Comparison of ENCODE assay signal across 7 mouse cellular contexts in the genomic region with DNA sequence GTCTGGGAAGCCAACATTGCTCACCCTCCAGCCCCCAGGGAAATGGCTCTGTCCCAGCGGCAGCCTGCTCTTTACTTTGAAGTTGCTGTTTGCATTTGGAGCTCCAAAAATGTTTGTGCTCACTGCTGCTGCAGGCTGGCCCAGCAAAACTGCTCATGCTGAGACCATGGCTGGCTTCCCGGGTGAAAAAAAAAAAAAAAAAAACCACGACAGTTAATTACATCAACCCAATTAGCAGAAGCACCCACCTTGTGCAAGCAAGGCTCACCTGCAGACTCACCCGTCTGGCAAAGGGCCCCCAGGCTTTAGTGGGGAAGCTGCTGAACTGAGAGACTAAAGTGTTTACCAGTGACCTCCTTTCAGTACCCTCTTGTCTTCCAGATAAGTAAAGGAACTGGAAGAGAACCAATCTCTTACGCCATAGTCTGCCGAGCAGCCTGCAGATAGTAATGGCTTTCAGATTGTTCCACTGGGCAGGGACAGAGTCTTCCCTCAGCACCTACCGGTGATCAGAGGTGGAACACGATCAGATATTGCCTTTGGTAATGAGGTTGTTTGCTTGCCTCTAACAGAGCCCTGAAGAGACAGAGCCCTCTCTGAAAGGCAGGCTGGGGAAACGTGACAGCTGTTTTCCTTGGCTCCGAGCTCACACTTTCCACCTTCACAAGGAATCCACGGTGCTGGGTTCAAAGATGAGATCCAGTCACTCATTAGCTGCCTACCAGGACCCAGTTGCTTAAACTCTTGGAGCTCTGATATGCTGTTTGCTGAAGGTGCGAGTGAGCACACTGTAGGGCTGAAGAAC.
DNase-seq lines count a peak whose midpoint lies in the region; ATAC-seq and TF ChIP-seq lines count a peak whose summit lies in the region.

No protein-coding gene starts in this region.

- H3K9me3 ChIP-seq in lung, embryonic 15.5 days = no peaks in the 10 kb centered on the region

- no peak for TF ChIP-seq CTCF in brain, embryonic 14.5 days (IDR thresholded peaks at IDR 0.05; ENCODE audit: borderline replicate concordance, extremely low read depth, insufficient read depth, insufficient read length)

- peak overlapping the region; percentile 35 for H3K4me2 ChIP-seq in lung, embryonic 15.5 days

- 14% methylated on average over 12 of the region's 12 CpGs for WGBS in lung, embryonic 15.5 days

- no peak overlapping the region for H3K4me3 ChIP-seq in lung, embryonic 15.5 days

- H3K27ac ChIP-seq in lung, embryonic 15.5 days = peak overlapping the region; percentile 70

- no peaks in the 10 kb centered on the region for H3K36me3 ChIP-seq in lung, embryonic 15.5 days

- no peak for TF ChIP-seq POLR2A in brain, embryonic 14.5 days (IDR thresholded peaks at IDR 0.05; ENCODE audit: borderline replicate concordance, extremely low read depth, insufficient read depth, insufficient read length, poor library complexity, severe bottlenecking)

- peaks cover 15% of the 10 kb centered on the region for H3K4me1 ChIP-seq in lung, embryonic 15.5 days

- peak; percentile 23 to 49 for DNase-seq in kidney, postnatal 36 days
- DNase-seq in kidney, postnatal 4 days = no peak
- DNase-seq in brain, embryonic 14.5 days (ENCODE audit: low read depth) = peak; percentile 77
- peak; percentile 60 to 67 for DNase-seq in cerebellum, postnatal 14 days
- DNase-seq in MN1 (ENCODE audit: low spot score) = no peak
- no peak for DNase-seq in gastrocnemius, adult 8-10 months (ENCODE audit: low spot score in 2 of 2)

- no peaks in the 10 kb centered on the region for H3K27me3 ChIP-seq in lung, embryonic 15.5 days

- H3K9ac ChIP-seq in lung, embryonic 15.5 days = no peak overlapping the region

- peak; percentile 90 for ATAC-seq in lung, embryonic 15.5 days (ENCODE audit: borderline replicate concordance, extremely low read depth, low FRiP score, low TSS enrichment)

Comparison
In these comparisons a context has a peak if more than half of its experiments do, and no peak if none do; other contexts are left out.
1. DNase-seq: peak in kidney, postnatal 36 days (2 of 2), brain, embryonic 14.5 days (single experiment) and cerebellum, postnatal 14 days (2 of 2); none in kidney, postnatal 4 days (0 of 2), MN1 (single experiment) and gastrocnemius, adult 8-10 months (0 of 2).